Mouse (Mus musculus) thymus, adult 2 months (tissue): ENCODE results near the gene Rmi1.

Source experiments
- CTCF ChIP-seq: fragments of 200-500 bp; IDR thresholded peaks from 2 replicates; pipeline ENCODE4 v1.5.1; 2012; ENCODE audit warnings: mild to moderate bottlenecking, control low read depth, low read length, moderate library complexity, borderline replicate concordance; ENCODE audit not compliant: control insufficient read depth, poor library complexity, insufficient read depth; ENCODE audit errors: extremely low read depth
- POLR2A ChIP-seq: fragments of 200-500 bp; IDR thresholded peaks from 2 replicates; pipeline ENCODE4 v1.6.1; 2012; ENCODE audit warnings: mild to moderate bottlenecking, low read length, control low read depth, moderate library complexity; ENCODE audit not compliant: control insufficient read depth, poor library complexity, insufficient read depth; ENCODE audit errors: extremely low read depth

- TF ChIP-seq CTCF (no peak), POLR2A (no peak)
These were observed 17.2 kb downstream of the Rmi1 start for GRCm38 (mm10) chr13:58419266-58419665.
